Mouse (Mus musculus): ENCODE measurements around the gene Pgbd5. TPM values are rescaled to one million over a fixed set of nuclear protein-coding genes. Genes with fewer than 3 reads are reported as not detected.

Gene Pgbd5
- polyA plus RNA-seq, 1 experiment from 2014 or later = 1.5 TPM

- H3K9me3 ChIP-seq (replicated peaks; ENCODE audit: control insufficient read depth, low read length) = no peaks in the 10 kb centered on the region
- H3K9ac ChIP-seq (ENCODE audit: low read length) = no peak overlapping the region
- ATAC-seq (replicated peaks; ENCODE audit: extremely low read depth, insufficient read depth, low FRiP score) = no peak
- H3K27ac ChIP-seq (ENCODE audit: low read length) = no peak overlapping the region
- 36% methylated on average over 7 of the region's 7 CpGs for WGBS
- no peak overlapping the region for H3K4me2 ChIP-seq (ENCODE audit: low read depth, low read length)
- peaks cover 12% of the 10 kb centered on the region for H3K4me1 ChIP-seq (ENCODE audit: control insufficient read depth, insufficient read depth, low read length)
- H3K36me3 ChIP-seq (ENCODE audit: control insufficient read depth, insufficient read depth) = no peaks in the 10 kb centered on the region; the same call in 1 of the 2 replicates
- no peak overlapping the region for H3K4me3 ChIP-seq (ENCODE audit: low read length)
- no peaks in the 10 kb centered on the region for H3K27me3 ChIP-seq (ENCODE audit: control insufficient read depth, insufficient read depth, low read length)
Measured at GRCm38 (mm10) chr8:124349663-124350062, 89.8 kb downstream of the Pgbd5 start.

- 40% methylated on average over 1 of the region's 1 CpGs for WGBS
- H3K4me1 ChIP-seq (ENCODE audit: control insufficient read depth, insufficient read depth, low read length) = peaks cover 12% of the 10 kb centered on the region
- no peaks in the 10 kb centered on the region for H3K9me3 ChIP-seq (replicated peaks; ENCODE audit: control insufficient read depth, low read length)
- no peak overlapping the region for H3K4me3 ChIP-seq (ENCODE audit: low read length)
- H3K27me3 ChIP-seq (ENCODE audit: control insufficient read depth, insufficient read depth, low read length) = no peaks in the 10 kb centered on the region
- H3K4me2 ChIP-seq (ENCODE audit: low read depth, low read length) = no peak overlapping the region
- peaks cover 14% of the 10 kb centered on the region for H3K36me3 ChIP-seq (ENCODE audit: control insufficient read depth, insufficient read depth)
- no peak for ATAC-seq (replicated peaks; ENCODE audit: extremely low read depth, insufficient read depth, low FRiP score)
- H3K9ac ChIP-seq (ENCODE audit: low read length) = no peak overlapping the region
- no peak overlapping the region for H3K27ac ChIP-seq (ENCODE audit: low read length)
Measured at GRCm38 (mm10) chr8:124348087-124348486, 91.4 kb downstream of the Pgbd5 start.

- no peak overlapping the region for H3K27ac ChIP-seq (ENCODE audit: low read length)
- H3K4me2 ChIP-seq (ENCODE audit: low read depth, low read length) = peak overlapping the region; percentile 10; the same call in 1 of the 2 replicates
- ATAC-seq (replicated peaks; ENCODE audit: extremely low read depth, insufficient read depth, low FRiP score) = 0 out of 2 replicates have a peak, but pooled peaks have one; percentile 42
Measured at GRCm38 (mm10) chr8:124346852-124347523, 92.5 kb downstream of the Pgbd5 start.

DNA sequence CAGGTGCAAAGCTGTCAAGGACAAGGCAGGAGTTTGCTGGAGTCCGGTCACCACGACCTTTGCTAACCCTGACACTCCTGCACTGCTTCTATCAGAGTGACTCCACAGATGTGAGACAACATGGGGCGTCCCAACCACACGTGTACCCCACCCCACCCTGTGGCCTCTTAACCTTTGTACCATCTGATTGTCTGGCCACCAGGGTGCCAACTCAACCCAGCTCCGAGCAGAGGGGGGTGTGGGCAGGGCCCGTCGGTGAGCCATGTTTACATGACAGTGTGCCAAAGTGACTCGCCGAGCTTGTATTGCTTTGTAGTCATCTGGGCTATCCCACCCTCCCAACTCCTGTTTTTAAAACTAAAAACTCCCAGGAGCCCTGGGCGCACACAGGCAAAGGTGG, 94.4 kb downstream of the Pgbd5 start:
- no peak overlapping the region for H3K4me2 ChIP-seq (ENCODE audit: low read depth, low read length)
- H3K27ac ChIP-seq (ENCODE audit: low read length) = no peak overlapping the region
- no peaks in the 10 kb centered on the region for H3K27me3 ChIP-seq (ENCODE audit: control insufficient read depth, insufficient read depth, low read length)
- H3K36me3 ChIP-seq (ENCODE audit: control insufficient read depth, insufficient read depth) = peaks cover 14% of the 10 kb centered on the region
- 77% methylated on average over 10 of the region's 10 CpGs for WGBS
- peaks cover 12% of the 10 kb centered on the region for H3K4me1 ChIP-seq (ENCODE audit: control insufficient read depth, insufficient read depth, low read length)
- H3K9me3 ChIP-seq (replicated peaks; ENCODE audit: control insufficient read depth, low read length) = no peaks in the 10 kb centered on the region
- H3K9ac ChIP-seq (ENCODE audit: low read length) = no peak overlapping the region
- ATAC-seq (replicated peaks; ENCODE audit: extremely low read depth, insufficient read depth, low FRiP score) = no peak
- no peak overlapping the region for H3K4me3 ChIP-seq (ENCODE audit: low read length)

More at GRCm38 (mm10) chr8:124346852-124347523, 92.5 kb downstream of the Pgbd5 start:
- Histone ChIP-seq H3K27me3 (ENCODE audit: control insufficient read depth, insufficient read depth, low read length) (no peaks in the 10 kb centered on the region), H3K9me3 (replicated peaks; ENCODE audit: control insufficient read depth, low read length) (no peaks in the 10 kb centered on the region), H3K4me3 (ENCODE audit: low read length) (no peak overlapping the region), H3K9ac (ENCODE audit: low read length) (no peak overlapping the region), H3K4me1 (ENCODE audit: control insufficient read depth, insufficient read depth, low read length) (peaks cover 12% of the 10 kb centered on the region), H3K36me3 (ENCODE audit: control insufficient read depth, insufficient read depth) (peaks cover 14% of the 10 kb centered on the region)
- WGBS = 35% methylated on average over 19 of the region's 19 CpGs

DNA sequence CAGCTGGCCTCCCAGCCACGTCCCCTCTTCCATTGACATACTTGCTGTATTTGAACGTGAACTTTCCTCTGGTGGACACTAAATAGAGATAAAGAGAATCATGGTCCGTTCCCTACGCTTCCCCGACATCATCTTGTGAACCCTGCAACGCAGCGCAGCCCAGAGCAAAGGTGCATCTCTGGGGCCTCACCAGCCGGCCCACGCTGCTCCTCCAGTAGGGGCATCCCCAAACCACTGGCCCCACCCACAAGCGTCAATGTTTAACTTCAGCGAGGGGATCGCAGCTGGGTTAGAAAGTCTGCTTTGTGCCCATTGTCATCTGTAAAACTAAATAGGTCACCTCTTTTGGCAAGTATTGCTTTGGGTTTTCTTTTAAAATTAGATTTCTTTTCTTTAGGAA, 95.5 kb downstream of the Pgbd5 start:
- H3K4me1 ChIP-seq (ENCODE audit: control insufficient read depth, insufficient read depth, low read length) = peaks cover 12% of the 10 kb centered on the region
- peaks cover 17% of the 10 kb centered on the region for H3K36me3 ChIP-seq (ENCODE audit: control insufficient read depth, insufficient read depth)
- no peaks in the 10 kb centered on the region for H3K27me3 ChIP-seq (ENCODE audit: control insufficient read depth, insufficient read depth, low read length)
- no peak overlapping the region for H3K27ac ChIP-seq (ENCODE audit: low read length)
- H3K9me3 ChIP-seq (replicated peaks; ENCODE audit: control insufficient read depth, low read length) = no peaks in the 10 kb centered on the region
- no peak overlapping the region for H3K4me2 ChIP-seq (ENCODE audit: low read depth, low read length)
- H3K4me3 ChIP-seq (ENCODE audit: low read length) = no peak overlapping the region
- ATAC-seq (replicated peaks; ENCODE audit: extremely low read depth, insufficient read depth, low FRiP score) = no peak
- no peak overlapping the region for H3K9ac ChIP-seq (ENCODE audit: low read length)
- WGBS = 88% methylated on average over 12 of the region's 12 CpGs

- peaks cover 24% of the 10 kb centered on the region for H3K36me3 ChIP-seq (ENCODE audit: control insufficient read depth, insufficient read depth)
- WGBS = 92% methylated on average over 15 of the region's 15 CpGs
Measured at GRCm38 (mm10) chr8:124343151-124343550, 96.3 kb downstream of the Pgbd5 start.

GRCm38 (mm10) chr8:124340360-124341068, 98.9 kb downstream of the Pgbd5 start:
- Histone ChIP-seq H3K27me3 (ENCODE audit: control insufficient read depth, insufficient read depth, low read length) (no peaks in the 10 kb centered on the region), H3K4me3 (ENCODE audit: low read length) (no peak overlapping the region), H3K27ac (ENCODE audit: low read length) (no peak overlapping the region), H3K36me3 (ENCODE audit: control insufficient read depth, insufficient read depth) (peaks cover 28% of the 10 kb centered on the region), H3K4me2 (ENCODE audit: low read depth, low read length) (no peak overlapping the region), H3K9me3 (replicated peaks; ENCODE audit: control insufficient read depth, low read length) (no peaks in the 10 kb centered on the region), H3K9ac (ENCODE audit: low read length) (no peak overlapping the region), H3K4me1 (ENCODE audit: control insufficient read depth, insufficient read depth, low read length) (no peaks in the 10 kb centered on the region)
- ATAC-seq (replicated peaks; ENCODE audit: extremely low read depth, insufficient read depth, low FRiP score) = no peak
- 76% methylated on average over 17 of the region's 17 CpGs for WGBS

More at GRCm38 (mm10) chr8:124343151-124343550, 96.3 kb downstream of the Pgbd5 start:
- no peaks in the 10 kb centered on the region for H3K9me3 ChIP-seq (replicated peaks; ENCODE audit: control insufficient read depth, low read length)
- no peak overlapping the region for H3K9ac ChIP-seq (ENCODE audit: low read length)
- H3K4me2 ChIP-seq (ENCODE audit: low read depth, low read length) = no peak overlapping the region
- peaks cover 11% of the 10 kb centered on the region for H3K4me1 ChIP-seq (ENCODE audit: control insufficient read depth, insufficient read depth, low read length)
- H3K27ac ChIP-seq (ENCODE audit: low read length) = no peak overlapping the region
- H3K27me3 ChIP-seq (ENCODE audit: control insufficient read depth, insufficient read depth, low read length) = no peaks in the 10 kb centered on the region
- ATAC-seq (replicated peaks; ENCODE audit: extremely low read depth, insufficient read depth, low FRiP score) = no peak
- no peak overlapping the region for H3K4me3 ChIP-seq (ENCODE audit: low read length)

DNA sequence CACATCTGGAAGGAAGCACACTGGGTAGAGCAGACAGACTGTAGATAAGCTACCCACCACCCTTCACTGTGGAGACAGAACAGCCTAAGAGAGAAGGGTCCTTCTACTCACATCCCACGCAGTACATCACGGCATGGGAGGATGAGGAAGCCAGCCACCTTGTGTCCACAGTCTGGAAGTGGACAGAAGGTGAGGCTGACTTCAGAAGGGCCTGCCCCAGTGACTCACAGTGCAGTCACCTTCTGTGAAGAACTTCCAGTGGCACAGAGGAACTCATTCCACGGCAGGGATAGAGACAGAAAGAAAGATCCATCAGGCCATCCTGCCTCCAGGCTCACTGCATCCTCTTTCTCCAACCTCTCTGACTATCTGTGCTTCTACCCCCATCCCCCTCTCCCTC, 99.7 kb downstream of the Pgbd5 start:
- ATAC-seq (replicated peaks; ENCODE audit: extremely low read depth, insufficient read depth, low FRiP score) = no peak
- H3K36me3 ChIP-seq (ENCODE audit: control insufficient read depth, insufficient read depth) = peaks cover 31% of the 10 kb centered on the region
- 76% methylated on average over 2 of the region's 3 CpGs for WGBS

DNA sequence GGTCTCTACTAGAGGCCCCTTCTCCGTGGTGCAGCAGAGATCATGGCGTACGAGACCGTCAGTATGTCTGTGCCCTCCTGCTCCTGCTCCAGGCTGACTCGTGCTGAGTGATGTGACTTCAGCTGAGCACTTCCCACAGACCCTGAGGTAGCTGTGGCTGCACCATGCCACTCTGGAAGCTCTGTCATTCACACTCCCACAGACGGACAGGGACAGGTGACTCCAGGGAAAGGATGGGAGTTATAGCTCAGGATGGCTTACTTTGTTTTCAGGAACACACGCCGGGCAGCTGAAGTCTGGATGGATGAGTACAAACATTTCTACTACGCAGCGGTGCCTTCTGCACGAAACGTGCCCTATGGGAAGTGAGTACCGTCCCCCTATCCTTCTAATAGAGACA, 103.2 kb downstream of the Pgbd5 start:
- ATAC-seq (replicated peaks; ENCODE audit: extremely low read depth, insufficient read depth, low FRiP score) = no peak
- no peak overlapping the region for H3K9ac ChIP-seq (ENCODE audit: low read length)
- H3K4me2 ChIP-seq (ENCODE audit: low read depth, low read length) = no peak overlapping the region
- H3K4me3 ChIP-seq (ENCODE audit: low read length) = no peak overlapping the region
- peaks cover 28% of the 10 kb centered on the region for H3K36me3 ChIP-seq (ENCODE audit: control insufficient read depth, insufficient read depth)
- peaks cover 2% of the 10 kb centered on the region; the same call in 1 of the 2 replicates for H3K4me1 ChIP-seq (ENCODE audit: control insufficient read depth, insufficient read depth, low read length)
- no peaks in the 10 kb centered on the region for H3K9me3 ChIP-seq (replicated peaks; ENCODE audit: control insufficient read depth, low read length)
- 95% methylated on average over 13 of the region's 13 CpGs for WGBS
- H3K27me3 ChIP-seq (ENCODE audit: control insufficient read depth, insufficient read depth, low read length) = no peaks in the 10 kb centered on the region
- no peak overlapping the region for H3K27ac ChIP-seq (ENCODE audit: low read length)

More for the DNA sequence above, 99.7 kb downstream of the Pgbd5 start:
- Histone ChIP-seq H3K4me2 (ENCODE audit: low read depth, low read length) (no peak overlapping the region), H3K27me3 (ENCODE audit: control insufficient read depth, insufficient read depth, low read length) (no peaks in the 10 kb centered on the region), H3K9ac (ENCODE audit: low read length) (no peak overlapping the region), H3K9me3 (replicated peaks; ENCODE audit: control insufficient read depth, low read length) (no peaks in the 10 kb centered on the region), H3K4me1 (ENCODE audit: control insufficient read depth, insufficient read depth, low read length) (no peaks in the 10 kb centered on the region), H3K27ac (ENCODE audit: low read length) (no peak overlapping the region), H3K4me3 (ENCODE audit: low read length) (no peak overlapping the region)
